Mouse (Mus musculus) small intestine, adult 2 months (tissue): Measurements from ENCODE around the gene Sp2. TPM values are rescaled to one million over a fixed set of nuclear protein-coding genes. Genes with fewer than 3 reads are reported as not detected.

Experiments used
- H3K27ac ChIP-seq: fragments of 200-500 bp; 2 replicates; pipeline ENCODE4 v1.5.1; 2012; ENCODE audit warnings: low read depth, low read length, control low read depth, inconsistent platforms; ENCODE audit not compliant: insufficient read depth
- H3K27me3 ChIP-seq: fragments of 200-500 bp; 2 replicates; pipeline ENCODE4 v1.6.1; 2012; ENCODE audit warnings: mild to moderate bottlenecking, moderate library complexity, low read length, inconsistent platforms; ENCODE audit not compliant: control insufficient read depth, insufficient read depth
- H3K36me3 ChIP-seq: fragments of 200-500 bp; 2 replicates; pipeline ENCODE4 v1.6.1; 2012; ENCODE audit warnings: mild to moderate bottlenecking, low read length, control low read depth, inconsistent platforms; ENCODE audit not compliant: control insufficient read depth, insufficient read depth
- H3K4me1 ChIP-seq: fragments of 200-500 bp; 2 replicates; pipeline ENCODE4 v1.6.1; 2012; ENCODE audit warnings: low read length, inconsistent platforms, mixed read lengths; ENCODE audit not compliant: control insufficient read depth, insufficient read depth, insufficient read length
- H3K4me3 ChIP-seq: fragments of 200-500 bp; 2 replicates; pipeline ENCODE4 v1.5.1; 2012; ENCODE audit warnings: low read depth, mild to moderate bottlenecking, control low read depth, inconsistent platforms, low read length, moderate library complexity
- CTCF ChIP-seq: fragments of 200-500 bp; IDR thresholded peaks from 2 replicates; pipeline ENCODE4 v1.5.1; 2012; ENCODE audit warnings: low read depth, mild to moderate bottlenecking, control low read depth, inconsistent platforms, low read length, moderate library complexity, mixed read lengths; ENCODE audit not compliant: insufficient replicate concordance, insufficient read length; ENCODE audit errors: extremely low read depth
- POLR2A ChIP-seq: fragments of 200-500 bp; IDR thresholded peaks from 2 replicates; pipeline ENCODE4 v1.6.1; 2012; ENCODE audit warnings: low read depth, mild to moderate bottlenecking, control low read depth, inconsistent platforms, low read length, moderate library complexity
- WGBS: fragments of 180-500 bp; shearing (Covaris S2); methylation state at CpG from one replicate; pipeline ENCODE4 v1.1.7; 2018; 5-methylcytosine and 5-hydroxymethylcytosine counted together
- polyA plus RNA-seq: library from polyadenylated mRNA; depleted of rRNA; stranded (reverse); fragments of >200 nt; gene quantifications from 2 replicates; pipeline ENCODE4 v1.2.3, GENCODE M21; 2012

Gene Sp2
- polyA plus RNA-seq, 1 experiment, result 20.1 TPM

DNA sequence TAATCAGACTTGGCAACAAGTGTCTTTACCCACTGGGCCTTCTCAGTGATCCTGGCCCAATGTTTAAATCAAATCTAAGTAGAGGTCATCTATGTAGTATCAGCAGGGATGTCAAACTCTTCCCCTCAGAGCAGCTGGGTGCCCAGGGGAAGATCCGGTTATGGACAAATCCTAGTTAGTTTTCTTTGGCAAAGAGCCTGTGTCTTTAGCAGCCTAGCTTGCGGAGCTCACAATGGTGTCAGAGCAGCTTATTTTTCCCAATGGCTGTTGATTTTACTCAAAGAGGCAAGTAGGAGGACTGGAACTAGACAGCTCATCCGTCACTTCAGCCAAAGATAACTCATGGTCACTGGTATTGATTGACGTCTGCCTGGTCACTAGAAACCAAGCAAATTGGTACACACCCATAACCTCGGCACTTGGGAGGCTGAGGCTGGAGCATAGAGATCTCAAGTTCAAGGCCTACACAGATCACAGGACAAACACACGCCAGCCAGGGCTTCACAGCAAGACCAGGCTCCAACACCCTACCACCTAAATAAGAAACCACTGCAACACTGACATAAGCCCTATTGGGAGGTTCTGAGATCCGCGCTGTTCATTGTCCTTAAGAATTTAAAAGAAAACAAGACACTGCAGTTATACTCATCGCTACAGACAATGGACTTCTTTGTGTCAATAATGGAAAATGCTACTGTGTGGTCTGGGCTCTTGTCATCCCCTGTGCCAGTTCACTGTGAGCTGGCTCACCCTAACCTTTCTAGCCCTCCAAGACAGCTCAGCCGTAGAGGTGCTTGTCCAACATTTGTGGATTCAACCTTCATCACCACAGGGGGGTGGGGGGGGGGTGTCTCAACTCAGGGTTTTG is 7.0 kb downstream of the Sp2 start:
- H3K27me3 ChIP-seq, result no peaks in the 10 kb centered on the region
- TF ChIP-seq CTCF (no peak), POLR2A (no peak)
- peaks cover 9% of the 10 kb centered on the region for H3K4me1 ChIP-seq
- WGBS, result 82% methylated on average over 10 of the region's 10 CpGs
- no peak overlapping the region for H3K4me3 ChIP-seq
- H3K27ac ChIP-seq, result no peak overlapping the region
- H3K36me3 ChIP-seq, result no peaks in the 10 kb centered on the region

DNA sequence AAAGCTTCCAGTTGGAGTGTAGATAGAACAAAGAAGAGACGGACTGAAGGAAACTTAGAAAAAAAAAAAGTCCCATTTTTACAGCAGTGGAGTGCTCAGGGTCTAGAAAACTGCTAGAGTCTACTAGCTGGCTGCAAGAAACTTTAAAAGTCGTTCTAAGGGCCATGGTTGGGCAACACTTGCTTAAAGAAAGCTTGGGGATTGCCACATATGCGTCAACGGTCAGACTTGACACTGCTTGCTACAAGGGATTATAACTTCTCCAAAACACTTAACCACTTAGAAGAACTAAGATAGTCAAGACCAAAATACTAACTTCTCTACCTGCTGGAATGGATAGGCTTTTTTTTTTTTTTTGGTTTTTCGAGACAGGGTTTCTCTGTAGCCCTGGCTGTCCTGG is 7.9 kb downstream of the Sp2 start:
- Histone ChIP-seq H3K27ac (no peak overlapping the region), H3K4me3 (no peak overlapping the region), H3K4me1 (peaks cover 9% of the 10 kb centered on the region), H3K27me3 (no peaks in the 10 kb centered on the region), H3K36me3 (no peaks in the 10 kb centered on the region)
- 71% methylated on average over 5 of the region's 5 CpGs for WGBS
- no peak for TF ChIP-seq CTCF
- TF ChIP-seq POLR2A, result no peak

DNA sequence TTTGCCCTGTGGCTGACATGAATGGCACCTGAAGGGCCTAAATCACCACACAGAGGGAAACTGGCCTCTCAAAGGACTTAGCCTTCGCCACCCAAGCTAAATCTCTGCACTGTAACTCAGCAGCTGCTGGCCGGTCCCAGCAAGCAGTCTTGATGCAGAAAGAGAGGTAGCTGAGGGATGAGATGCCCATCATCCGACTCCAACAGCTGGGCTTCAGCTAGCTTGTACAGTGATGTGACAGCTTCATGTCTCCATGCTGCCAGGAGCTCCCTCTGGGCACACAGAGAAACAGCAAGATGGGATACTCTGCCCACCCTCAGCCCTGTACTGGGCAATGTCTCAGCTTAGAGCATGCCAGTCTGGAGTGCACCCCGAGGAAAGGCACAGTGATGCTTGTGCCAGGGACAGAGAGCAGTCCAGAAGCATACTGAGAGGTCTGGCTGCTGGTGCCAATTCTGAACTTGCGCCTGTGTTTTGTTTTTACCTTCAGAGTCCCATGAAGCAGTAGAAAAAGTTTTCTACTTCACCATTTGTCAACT is 9.3 kb downstream of the Sp2 start:
- Histone ChIP-seq H3K4me3 (no peak overlapping the region), H3K4me1 (peaks cover 14% of the 10 kb centered on the region), H3K27ac (0 out of 2 replicates have a peak overlapping the region, but pooled peaks have one; percentile 9), H3K36me3 (no peaks in the 10 kb centered on the region), H3K27me3 (no peaks in the 10 kb centered on the region)
- 85% methylated on average over 5 of the region's 5 CpGs for WGBS
- no peak for TF ChIP-seq POLR2A
- TF ChIP-seq CTCF, result no peak

DNA sequence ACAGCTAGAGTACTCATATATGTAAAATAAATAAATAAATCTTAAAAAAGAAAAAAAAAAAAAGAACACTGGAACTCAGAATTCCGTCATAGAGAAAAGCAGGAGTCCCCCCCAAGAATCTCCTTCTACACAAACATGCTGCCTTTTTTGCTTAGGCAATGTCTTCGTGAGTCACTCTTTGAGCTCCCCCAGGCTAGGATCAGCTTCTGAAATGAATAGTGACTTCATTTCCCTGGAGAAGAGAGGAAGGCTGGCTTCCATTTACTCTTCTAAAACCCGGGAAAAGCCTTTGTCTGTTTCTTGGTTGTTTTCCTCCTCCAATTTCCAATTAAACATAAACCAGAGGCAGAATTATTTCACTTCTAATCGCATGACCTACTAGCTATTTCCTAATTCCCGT is 9.9 kb downstream of the Sp2 start:
- no peaks in the 10 kb centered on the region for H3K36me3 ChIP-seq
- no peak overlapping the region for H3K4me3 ChIP-seq
- H3K4me1 ChIP-seq, result peaks cover 16% of the 10 kb centered on the region; the same call in 1 of the 2 replicates
- H3K27ac ChIP-seq, result 0 out of 2 replicates have a peak overlapping the region, but pooled peaks have one; percentile 9
- H3K27me3 ChIP-seq, result no peaks in the 10 kb centered on the region
- 78% methylated on average over 5 of the region's 5 CpGs for WGBS
- no peak for TF ChIP-seq POLR2A
- no peak for TF ChIP-seq CTCF

DNA sequence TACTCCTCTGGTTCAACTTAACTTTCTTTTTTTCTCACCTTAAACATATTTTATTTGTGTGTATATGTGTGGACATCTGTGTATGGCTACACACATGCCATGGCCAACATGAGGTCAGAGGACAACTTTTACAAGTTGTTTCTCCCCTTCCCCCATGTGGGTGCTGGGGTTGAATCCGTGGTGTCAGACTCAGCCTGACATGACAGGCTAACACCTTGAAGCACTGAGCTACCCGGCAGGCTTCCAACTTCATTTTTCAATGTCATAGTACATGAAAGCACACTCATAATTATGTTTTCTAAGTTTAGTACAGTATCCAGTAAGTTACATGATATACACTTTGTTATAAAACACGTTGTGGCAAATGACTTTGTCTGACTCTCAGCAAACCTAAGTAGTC is 12.4 kb downstream of the Sp2 start:
- WGBS, result 68% methylated on average over 3 of the region's 3 CpGs
- H3K36me3 ChIP-seq, result no peaks in the 10 kb centered on the region
- H3K4me1 ChIP-seq, result peaks cover 20% of the 10 kb centered on the region; the same call in 1 of the 2 replicates
- no peaks in the 10 kb centered on the region for H3K27me3 ChIP-seq
- TF ChIP-seq CTCF (no peak), POLR2A (no peak)
- H3K27ac ChIP-seq, result peak overlapping the region; percentile 59
- H3K4me3 ChIP-seq, result no peak overlapping the region

DNA sequence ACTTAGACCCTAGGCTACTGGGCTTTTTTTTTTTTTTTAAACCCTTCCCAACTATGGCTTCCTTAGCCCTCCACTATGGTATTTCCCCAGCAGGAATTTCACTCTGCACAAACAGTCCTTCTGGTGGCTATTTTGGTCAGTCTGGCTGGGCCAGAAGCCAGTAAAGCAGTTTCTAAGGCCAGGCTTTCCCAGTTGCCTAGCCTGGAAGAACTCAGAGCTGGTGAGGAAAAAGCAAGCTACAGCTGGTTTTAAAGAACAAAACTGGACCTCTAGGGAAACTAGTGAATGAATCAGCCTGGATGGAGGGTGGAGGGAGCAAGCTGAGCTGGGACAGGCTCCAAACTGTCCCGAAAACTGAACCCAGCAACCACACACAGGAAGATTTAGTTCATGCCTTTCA is 13.0 kb downstream of the Sp2 start:
- 73% methylated on average over 1 of the region's 1 CpGs for WGBS
- Histone ChIP-seq H3K27ac (peak overlapping the region; percentile 83), H3K27me3 (no peaks in the 10 kb centered on the region), H3K36me3 (no peaks in the 10 kb centered on the region), H3K4me3 (no peak overlapping the region), H3K4me1 (peaks cover 20% of the 10 kb centered on the region; the same call in 1 of the 2 replicates)
- TF ChIP-seq CTCF, result no peak
- no peak for TF ChIP-seq POLR2A

DNA sequence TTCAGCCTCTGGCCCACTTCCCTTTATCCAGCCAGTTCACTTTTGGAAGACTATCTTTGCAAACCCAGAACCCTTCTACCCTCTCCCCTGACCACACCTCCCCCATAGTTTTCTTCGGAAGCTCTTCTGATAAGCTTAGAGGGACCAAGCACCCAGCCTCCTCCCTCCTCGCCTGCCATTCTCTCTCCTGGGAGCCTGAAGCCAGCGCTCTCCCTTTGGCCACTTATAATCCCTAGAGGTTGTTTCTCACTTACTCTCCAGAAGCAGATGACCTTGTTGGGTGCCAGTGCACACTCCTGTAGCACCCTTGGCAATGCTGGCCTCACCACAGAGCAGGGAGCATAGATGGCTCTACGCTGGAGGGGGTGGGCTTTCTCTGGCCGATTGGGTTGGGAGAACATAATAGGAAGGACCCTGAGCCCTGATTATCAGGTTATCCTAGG is 13.5 kb downstream of the Sp2 start:
- no peak overlapping the region for H3K4me3 ChIP-seq
- WGBS, result 56% methylated on average over 5 of the region's 5 CpGs

More for the DNA sequence above, 13.5 kb downstream of the Sp2 start:
- peak overlapping the region; percentile 83 for H3K27ac ChIP-seq
- H3K36me3 ChIP-seq, result no peaks in the 10 kb centered on the region; the same call in 1 of the 2 replicates
- TF ChIP-seq CTCF (no peak), POLR2A (no peak)
- H3K4me1 ChIP-seq, result peaks cover 20% of the 10 kb centered on the region; the same call in 1 of the 2 replicates
- H3K27me3 ChIP-seq, result no peaks in the 10 kb centered on the region
